Mouse (Mus musculus) skeletal muscle tissue, adult 2 months (tissue): Measurements from ENCODE around the gene Slc17a1.

ENCODE experiments used
- DNase-seq: peaks from one replicate; pipeline ENCODE4 v3.0.0-alpha.2; 2012; ENCODE audit warnings: low read depth, low spot score

The Slc17a1 gene

GRCm38 (mm10) chr13:23889011-23889605 lies 21.6 kb downstream of the Slc17a1 start:
- DNase-seq = no peak

- no peak for DNase-seq
Observed at GRCm38 (mm10) chr13:23892592-23893268, 25.2 kb downstream of the Slc17a1 start.

DNA sequence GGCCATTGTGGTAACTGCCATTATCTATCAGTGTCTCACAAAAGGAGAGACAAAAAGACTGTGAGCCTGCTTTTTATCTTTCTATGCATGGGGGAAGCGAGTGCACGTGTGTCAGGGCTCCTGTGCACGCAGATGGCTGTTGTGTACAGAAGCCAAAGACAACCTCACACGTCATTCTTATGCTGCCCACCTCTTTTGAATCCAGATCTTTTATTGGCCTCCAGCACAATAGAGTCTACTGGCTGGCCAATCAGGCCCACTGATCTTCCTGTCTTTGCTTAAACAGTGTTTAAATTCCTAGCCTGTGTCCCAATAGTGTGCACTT lies 25.7 kb downstream of the Slc17a1 start:
- DNase-seq = no peak

DNA sequence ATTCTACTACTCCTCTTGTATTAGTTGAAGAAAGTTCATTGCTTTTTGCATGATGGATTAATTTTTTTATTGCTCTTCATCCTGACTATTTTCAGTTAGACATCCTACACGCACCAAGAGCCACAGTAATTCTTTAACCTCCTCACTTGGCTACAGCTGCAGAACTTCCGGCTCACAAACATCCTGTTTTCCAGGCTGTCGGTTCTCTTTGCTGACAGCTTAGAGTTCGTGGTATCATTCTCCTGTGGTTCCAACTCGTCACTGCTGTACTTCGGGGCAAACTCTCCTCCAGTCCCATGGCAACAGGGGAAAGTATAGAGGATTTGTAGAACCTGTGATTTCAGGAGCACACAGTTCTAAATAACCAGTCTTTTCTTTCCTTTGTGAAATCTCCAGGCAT lies 30.7 kb downstream of the Slc17a1 start:
- no peak for DNase-seq

GRCm38 (mm10) chr13:23906906-23907305 lies 39.4 kb downstream of the Slc17a1 start:
- no peak for DNase-seq

GRCm38 (mm10) chr13:23910121-23910520 lies 42.6 kb downstream of the Slc17a1 start:
- DNase-seq = no peak

DNA sequence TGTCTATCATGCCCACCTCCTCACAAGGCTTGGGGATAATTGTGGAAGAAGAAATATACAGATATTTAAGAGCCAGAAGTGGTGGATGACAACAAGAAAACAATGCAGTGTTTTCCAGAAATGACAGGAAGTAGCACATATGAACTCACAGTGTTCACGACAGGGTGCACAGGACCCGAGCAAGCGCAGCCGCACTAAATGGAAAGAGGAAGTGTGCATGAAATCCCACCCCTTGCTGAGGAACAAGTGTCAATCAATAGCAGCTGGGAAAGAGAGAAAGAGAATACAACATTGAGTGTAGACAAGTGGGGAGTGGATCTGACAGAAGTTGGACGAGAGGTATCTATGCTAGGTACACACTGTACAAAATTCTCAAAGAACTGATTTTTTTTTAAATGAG lies 43.8 kb downstream of the Slc17a1 start:
- peak; percentile 15 for DNase-seq

DNA sequence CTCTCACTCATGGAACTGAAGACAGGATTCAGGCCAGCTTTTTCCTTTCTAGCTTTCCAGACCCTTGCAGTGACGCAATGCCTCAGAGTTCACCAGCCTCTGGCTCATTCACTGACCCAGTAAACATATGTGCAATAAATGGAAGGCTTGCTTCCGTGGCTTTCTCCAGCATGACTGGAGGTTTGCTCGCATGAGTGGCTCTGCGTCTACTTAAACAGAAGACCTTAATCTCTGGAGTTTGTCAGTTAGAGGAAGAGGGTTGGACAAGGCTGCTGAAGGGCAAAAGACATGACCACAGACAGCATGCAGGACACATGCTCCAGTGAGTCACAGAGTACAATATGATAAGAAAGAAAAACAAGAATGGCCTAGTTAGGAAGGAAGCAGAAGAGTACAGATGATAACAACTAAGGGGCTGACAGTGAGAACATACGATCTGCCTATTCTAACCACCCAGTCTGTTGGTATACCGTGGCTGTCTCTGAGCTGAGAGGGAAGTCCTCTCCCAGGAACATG lies 46.3 kb downstream of the Slc17a1 start:
- DNase-seq = peak; percentile 14

- DNase-seq = no peak
Observed at GRCm38 (mm10) chr13:23914376-23915167, 47.0 kb downstream of the Slc17a1 start, which contains the start of gene Slc17a4. Gene Slc17a4 (minus strand): TSS chr13:23915009.

DNA sequence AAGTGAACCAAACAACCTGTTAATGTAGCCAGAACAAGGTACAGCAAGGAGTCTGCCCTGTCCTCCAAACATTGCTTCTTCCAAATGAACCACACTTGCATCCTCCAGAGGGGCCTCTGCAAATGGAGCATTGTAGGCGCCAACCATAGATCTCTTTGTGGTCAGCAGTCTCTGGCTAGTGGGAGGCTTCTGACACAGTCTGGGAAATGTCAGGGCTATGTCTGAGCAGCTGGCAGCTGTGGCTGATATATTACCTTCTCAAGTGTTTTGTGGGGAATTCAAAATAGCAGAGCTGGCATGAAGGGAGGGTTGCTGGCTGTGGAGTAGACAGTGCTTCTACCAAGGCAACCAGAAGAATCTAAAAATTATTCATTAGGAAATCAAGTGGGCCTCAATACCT lies 48.6 kb downstream of the Slc17a1 start:
- DNase-seq = peak; percentile 45

DNA sequence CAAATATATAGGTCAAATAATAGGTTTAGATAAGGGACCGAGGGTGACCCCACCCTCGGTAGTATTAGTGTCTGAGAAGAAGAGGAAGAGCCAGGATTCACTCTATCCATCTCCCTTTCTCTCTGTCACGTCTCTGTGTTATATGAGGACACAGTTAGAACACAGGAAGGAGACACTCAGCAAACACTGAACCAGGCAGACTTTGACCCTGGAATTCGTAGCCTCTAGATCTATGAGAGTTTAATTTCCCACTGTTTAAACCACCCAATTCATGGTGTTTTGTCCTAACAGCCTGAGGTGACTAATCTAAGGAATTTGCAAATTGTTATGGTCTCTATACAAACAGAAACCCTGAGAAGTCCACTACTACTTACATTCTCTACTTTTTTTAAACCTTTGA lies 50.1 kb downstream of the Slc17a1 start:
- no peak for DNase-seq

DNA sequence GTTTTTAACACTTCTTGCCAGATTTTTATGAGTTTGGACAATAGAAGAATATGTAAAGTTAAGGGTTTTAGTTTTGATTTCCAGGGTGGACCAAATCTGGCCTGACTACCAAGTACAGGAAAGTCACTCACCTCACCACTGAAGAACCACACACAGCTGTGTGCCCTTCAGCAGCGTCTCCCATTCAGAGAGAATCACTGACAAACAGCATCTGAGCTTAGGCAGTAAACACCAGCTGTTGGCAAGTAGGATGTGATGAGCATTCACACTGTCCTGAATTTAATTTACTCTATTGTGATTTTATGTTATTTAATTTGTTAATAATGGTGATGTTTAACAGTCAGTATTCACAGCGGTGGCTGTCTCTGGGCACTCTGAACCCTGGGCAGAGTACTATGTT lies 58.2 kb downstream of the Slc17a1 start:
- no peak for DNase-seq

GRCm38 (mm10) chr13:23928637-23929036 lies 61.1 kb downstream of the Slc17a1 start:
- no peak for DNase-seq

GRCm38 (mm10) chr13:23930461-23930860 lies 62.9 kb downstream of the Slc17a1 start:
- DNase-seq = no peak

DNA sequence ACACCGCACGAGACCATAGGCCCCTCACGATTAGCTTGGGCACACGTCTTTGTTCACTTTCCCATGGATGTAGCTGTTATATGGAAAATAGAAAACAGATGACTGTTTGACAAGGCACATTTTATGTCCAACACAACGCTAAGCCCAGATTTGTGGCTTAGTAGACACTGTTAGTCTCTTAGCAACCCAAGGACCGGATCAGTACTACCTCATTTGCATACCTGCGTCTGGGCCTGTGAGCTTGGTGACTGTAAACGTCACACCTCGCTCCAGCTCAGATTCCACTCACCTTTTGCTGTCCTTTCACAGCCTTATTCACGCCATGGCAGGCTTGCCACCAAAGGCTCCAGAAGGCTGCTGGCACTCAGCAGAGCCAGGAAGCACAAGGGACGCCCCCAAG lies 63.4 kb downstream of the Slc17a1 start:
- DNase-seq = no peak

- no peak for DNase-seq
Observed at GRCm38 (mm10) chr13:23933421-23934210, 66.1 kb downstream of the Slc17a1 start, which contains the start of gene Hist1h2ba. Gene Hist1h2ba (minus strand): TSS chr13:23934156.

DNA sequence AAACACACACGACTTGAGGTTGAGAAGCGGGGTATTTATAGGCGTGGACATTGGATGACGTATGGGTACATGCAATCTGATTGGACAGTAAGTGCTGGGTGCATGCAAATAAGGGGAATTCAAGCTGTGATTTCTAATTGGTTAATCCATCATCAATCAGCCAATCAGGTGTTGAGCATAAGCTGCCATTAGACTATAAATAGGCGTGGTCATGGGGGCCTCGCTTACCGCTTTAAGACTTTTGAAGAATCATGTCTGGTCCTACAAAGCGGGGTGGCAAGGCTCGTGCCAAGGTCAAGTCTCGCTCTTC lies 66.6 kb downstream of the Slc17a1 start, which contains the start of gene Hist1h2aa:
Gene Hist1h2aa, plus strand, starts transcription at position 252 of the 310 bp plus-strand sequence.
- DNase-seq = no peak

DNA sequence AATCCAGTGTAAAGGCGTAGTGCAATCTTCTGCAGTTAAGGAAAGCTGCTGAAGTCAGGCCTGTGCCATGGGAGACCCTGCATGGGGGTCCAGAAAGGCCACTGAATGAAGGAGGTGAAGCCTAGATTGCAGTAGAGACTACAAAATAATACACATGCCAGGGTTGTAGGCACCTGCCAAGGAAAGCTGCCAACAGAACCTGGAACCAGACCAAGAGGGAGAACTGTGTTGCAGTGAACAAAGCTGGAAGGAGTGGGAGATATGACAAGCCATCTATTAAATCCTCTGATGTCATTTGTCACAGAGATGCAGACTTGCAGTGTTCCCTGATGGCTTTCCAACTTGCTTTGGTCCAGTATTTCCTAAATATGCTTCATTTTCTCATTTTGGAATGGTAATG lies 71.1 kb downstream of the Slc17a1 start:
- DNase-seq = no peak

GRCm38 (mm10) chr13:23940291-23940690 lies 72.7 kb downstream of the Slc17a1 start:
- peak; percentile 38 for DNase-seq

- DNase-seq = no peak
Observed at GRCm38 (mm10) chr13:23942861-23943260, 75.3 kb downstream of the Slc17a1 start.
